Comparison of ENCODE assay signal across 8 mouse cellular contexts in the genomic region with DNA sequence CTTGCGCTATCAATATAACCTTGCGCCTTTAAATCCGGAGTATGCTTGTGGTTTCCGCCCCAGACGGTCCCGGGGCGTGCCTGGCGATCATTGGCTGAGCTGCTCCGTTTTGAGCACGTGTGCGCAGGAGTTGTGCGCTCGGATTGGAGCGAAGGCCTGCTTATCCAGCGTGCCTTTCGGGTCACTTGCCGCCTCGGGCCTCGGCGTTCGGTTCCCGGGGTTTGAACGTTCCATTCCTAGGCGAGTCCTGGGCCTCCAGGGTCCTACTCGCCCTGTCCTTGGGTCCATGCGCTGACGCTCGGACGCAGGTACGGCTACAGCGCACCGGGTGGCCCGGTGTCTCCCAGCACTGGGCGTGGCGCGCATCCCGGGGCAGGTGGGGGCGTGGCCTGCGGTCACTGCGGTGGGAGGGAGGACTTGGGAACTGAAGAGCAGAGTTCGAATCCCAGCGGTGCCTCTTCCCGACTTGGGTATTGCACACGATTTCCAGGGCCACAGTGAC. TPM values are rescaled to one million over a fixed set of nuclear protein-coding genes. Genes with fewer than 3 reads are reported as not detected.
DNase-seq lines count a peak whose midpoint lies in the region; ATAC-seq lines count a peak whose summit lies in the region.

A gene (plus strand): TSS at position 139 of the 502 bp plus-strand sequence.

- peak within 1 kb of the TSS; percentile 75 for H3K4me2 ChIP-seq in hindbrain, embryonic 14.5 days (replicated peaks)

- H3K9ac ChIP-seq in hindbrain, embryonic 14.5 days, result peak within 1 kb of the TSS; percentile 86

- H3K4me1 ChIP-seq in hindbrain, embryonic 14.5 days (replicated peaks; ENCODE audit: control insufficient read depth, insufficient read depth, low read length), result peaks cover 25% of the 10 kb centered on the region

- peak; percentile 95 for ATAC-seq in hindbrain, embryonic 14.5 days (ENCODE audit: low FRiP score)

- no peaks in the 10 kb centered on the region for H3K27me3 ChIP-seq in hindbrain, embryonic 14.5 days (ENCODE audit: control insufficient read depth, insufficient read depth, low read length)

- peak within 1 kb of the TSS; percentile 87 for H3K27ac ChIP-seq in hindbrain, embryonic 14.5 days

- peaks cover 45% of the 10 kb centered on the region for H3K36me3 ChIP-seq in hindbrain, embryonic 14.5 days (replicated peaks; ENCODE audit: control insufficient read depth, insufficient read depth)

- 1% methylated on average over 44 of the region's 44 CpGs for WGBS in hindbrain, embryonic 14.5 days

- peak within 1 kb of the TSS; percentile 86 for H3K4me3 ChIP-seq in hindbrain, embryonic 14.5 days (replicated peaks; ENCODE audit: low read length)

- peak; percentile 97 for DNase-seq in R1 (ENCODE audit: low read depth, low spot score)
- DNase-seq in cerebellum, postnatal 25 days, result peak; percentile 97
- DNase-seq in frontal cortex, postnatal 25 days (ENCODE audit: low spot score in 2 of 2), result peak; percentile 86 to 90
- peak; percentile 93 for DNase-seq in hindbrain, embryonic 14.5 days (ENCODE audit: low spot score)
- DNase-seq in layer of hippocampus, postnatal 36 days, result peak; percentile 93 to 94
- peak; percentile 98 for DNase-seq in lung, postnatal 36 days
- DNase-seq in retina, postnatal 1 day, result peak; percentile 98
- peak; percentile 92 to 93 for DNase-seq in urinary bladder, adult 18-20 months (ENCODE audit: low spot score in 2 of 2)

- H3K9me3 ChIP-seq in hindbrain, embryonic 14.5 days (ENCODE audit: control insufficient read depth, low read length), result no peaks in the 10 kb centered on the region

RNA-seq across cellular contexts. Expression of the gene that starts here (rescaled TPM):
- 25.6 and 28.0 TPM in 2 replicates for polyA plus RNA-seq in hindbrain, embryonic 14.5 days (2014; fragmentation: Nextera tagmentation; extraction: Ambion mirVana)
- 10 to 100 TPM; 23.6 to 24.4 TPM for total RNA-seq in layer of hippocampus, postnatal 36 days (2021)

Comparison
In these comparisons a context has a peak if more than half of its experiments do, and no peak if none do; other contexts are left out.
1. Peak in every context shown above with its lines: DNase-seq, ATAC-seq, H3K4me3 ChIP-seq and H3K27ac ChIP-seq.